In genomic region chr3:130710103-130710502, GRCm38 (mm10) we compare ENCODE assay signal across 8 mouse cellular contexts. TPM values are rescaled to one million over a fixed set of nuclear protein-coding genes. Genes with fewer than 3 reads are reported as not detected.
A peak's percentile ranks its signal among the peaks of the same experiment; 100 is the strongest.
DNase-seq lines count a peak whose midpoint lies in the region; ATAC-seq and TF ChIP-seq lines count a peak whose summit lies in the region.

No protein-coding gene starts in this region.

- no peak for ATAC-seq in forebrain, embryonic 12.5 days (ENCODE audit: low FRiP score)
- no peak for ATAC-seq in limb, embryonic 11.5 days (ENCODE audit: insufficient number of reproducible peaks, low FRiP score, low TSS enrichment, low read depth)
- no peak for ATAC-seq in neural tube, embryonic 12.5 days (ENCODE audit: low FRiP score, low read depth)
- no peak for ATAC-seq in megakaryocyte-erythroid progenitor cell, adult 5-6 weeks (replicated peaks; ENCODE audit: low FRiP score, low TSS enrichment, poor library complexity, severe bottlenecking)

- no peak overlapping the region for H3K9ac ChIP-seq in forebrain, embryonic 12.5 days
- H3K9ac ChIP-seq in limb, embryonic 11.5 days (ENCODE audit: low read length) = no peak overlapping the region
- no peak overlapping the region for H3K9ac ChIP-seq in neural tube, embryonic 12.5 days

- 57% methylated on average over 7 of the region's 7 CpGs for WGBS in forebrain, embryonic 12.5 days
- WGBS in limb, embryonic 11.5 days = 57% methylated on average over 7 of the region's 7 CpGs
- WGBS in neural tube, embryonic 12.5 days = 62% methylated on average over 7 of the region's 7 CpGs

- H3K4me2 ChIP-seq in forebrain, embryonic 12.5 days = peak overlapping the region; percentile 75
- H3K4me2 ChIP-seq in limb, embryonic 11.5 days (ENCODE audit: low read depth, severe bottlenecking) = peak overlapping the region; percentile 37
- H3K4me2 ChIP-seq in neural tube, embryonic 12.5 days (replicated peaks) = peak overlapping the region; percentile 78

- no peaks in the 10 kb centered on the region for H3K27me3 ChIP-seq in forebrain, embryonic 12.5 days
- H3K27me3 ChIP-seq in limb, embryonic 11.5 days (ENCODE audit: control insufficient read depth, insufficient read depth, low read length) = no peaks in the 10 kb centered on the region
- no peaks in the 10 kb centered on the region for H3K27me3 ChIP-seq in neural tube, embryonic 12.5 days (replicated peaks)

- H3K4me1 ChIP-seq in forebrain, embryonic 12.5 days = peaks cover 23% of the 10 kb centered on the region
- H3K4me1 ChIP-seq in limb, embryonic 11.5 days (ENCODE audit: control insufficient read depth, insufficient read depth, low read length) = peaks cover 7% of the 10 kb centered on the region
- peaks cover 13% of the 10 kb centered on the region for H3K4me1 ChIP-seq in neural tube, embryonic 12.5 days

- H3K36me3 ChIP-seq in forebrain, embryonic 12.5 days (replicated peaks) = no peaks in the 10 kb centered on the region
- no peaks in the 10 kb centered on the region for H3K36me3 ChIP-seq in limb, embryonic 11.5 days (ENCODE audit: control insufficient read depth, insufficient read depth, low read length)
- no peaks in the 10 kb centered on the region for H3K36me3 ChIP-seq in neural tube, embryonic 12.5 days

- H3K9me3 ChIP-seq in forebrain, embryonic 12.5 days = no peaks in the 10 kb centered on the region
- no peaks in the 10 kb centered on the region for H3K9me3 ChIP-seq in limb, embryonic 11.5 days (ENCODE audit: control insufficient read depth, low read length)
- H3K9me3 ChIP-seq in neural tube, embryonic 12.5 days = no peaks in the 10 kb centered on the region

- peak overlapping the region; percentile 88; the same call in 1 of the 2 replicates for H3K4me3 ChIP-seq in layer of hippocampus, adult 2 months
- peak overlapping the region; percentile 80 for H3K4me3 ChIP-seq in forebrain, embryonic 12.5 days (replicated peaks)
- H3K4me3 ChIP-seq in limb, embryonic 11.5 days (ENCODE audit: low read depth, low read length) = peak overlapping the region; percentile 7; the same call in 1 of the 2 replicates
- peak overlapping the region; percentile 7; the same call in 1 of the 2 replicates for H3K4me3 ChIP-seq in neural tube, embryonic 12.5 days

- no peak for DNase-seq in layer of hippocampus, adult 2 months (ENCODE audit: low spot score in 2 of 2)
- no peak for DNase-seq in layer of hippocampus, postnatal 36 days
- no peak for DNase-seq in limb, embryonic 11.5 days (ENCODE audit: low spot score)
- no peak for DNase-seq in adrenal gland, adult 18-20 months (ENCODE audit: low spot score in 2 of 2)
- no peak for DNase-seq in MN1 (ENCODE audit: low spot score)

- no peak for TF ChIP-seq CTCF in layer of hippocampus, adult 2 months (conservative IDR thresholded peaks at IDR 0.05)

- no peak overlapping the region for H3K27ac ChIP-seq in layer of hippocampus, adult 2 months
- no peak overlapping the region for H3K27ac ChIP-seq in forebrain, embryonic 12.5 days
- no peak overlapping the region for H3K27ac ChIP-seq in limb, embryonic 11.5 days (replicated peaks; ENCODE audit: low read depth, low read length)
- no peak overlapping the region for H3K27ac ChIP-seq in neural tube, embryonic 12.5 days

RNA-seq across cellular contexts. Expression of gene Ostc, which starts 0.9 kb away (rescaled TPM):
- total RNA-seq in layer of hippocampus, adult 2 months (2021) = 10 to 100 TPM; 61.8 to 63.1 TPM
- 10 to 100 TPM; 67.1 TPM for total RNA-seq in layer of hippocampus, postnatal 36 days (2021)
- polyA plus RNA-seq in forebrain, embryonic 12.5 days (2016; fragmentation: Nextera tagmentation; extraction: Ambion mirVana) = 250 and 263 TPM in 2 replicates
- polyA plus RNA-seq in limb, embryonic 11.5 days (2014; fragmentation: Nextera tagmentation; extraction: Ambion mirVana) = 357 and 386 TPM in 2 replicates
- 253 and 265 TPM in 2 replicates for polyA plus RNA-seq in neural tube, embryonic 12.5 days (2016; fragmentation: Nextera tagmentation; extraction: Ambion mirVana)
- total RNA-seq in adrenal gland, adult 18-20 months (2021) = 10 to 100 TPM; 82.5 to 89.6 TPM
- total RNA-seq in megakaryocyte-erythroid progenitor cell, adult 5-6 weeks (2014; fragmentation: Nextera tagmentation) = 102 and 150 TPM in 2 replicates
- 117 and 156 TPM in 2 replicates for total RNA-seq in megakaryocyte-erythroid progenitor cell, adult 5-6 weeks (2017)

RNA-seq across cellular contexts. Expression of gene Rpl34, which starts 20.1 kb away (rescaled TPM):
- 100 to 1,000 TPM; 341 to 352 TPM for total RNA-seq in layer of hippocampus, adult 2 months (2021)
- total RNA-seq in layer of hippocampus, postnatal 36 days (2021) = 100 to 1,000 TPM; 327 to 329 TPM
- 584 and 658 TPM in 2 replicates for polyA plus RNA-seq in forebrain, embryonic 12.5 days (2016; fragmentation: Nextera tagmentation; extraction: Ambion mirVana)
- 901 and 917 TPM in 2 replicates for polyA plus RNA-seq in limb, embryonic 11.5 days (2014; fragmentation: Nextera tagmentation; extraction: Ambion mirVana)
- polyA plus RNA-seq in neural tube, embryonic 12.5 days (2016; fragmentation: Nextera tagmentation; extraction: Ambion mirVana) = 583 and 604 TPM in 2 replicates
- total RNA-seq in adrenal gland, adult 18-20 months (2021) = 100 to 1,000 TPM; 642 to 733 TPM
- 2,689 and 3,227 TPM in 2 replicates for total RNA-seq in megakaryocyte-erythroid progenitor cell, adult 5-6 weeks (2014; fragmentation: Nextera tagmentation)
- 3,423 and 3,590 TPM in 2 replicates for total RNA-seq in megakaryocyte-erythroid progenitor cell, adult 5-6 weeks (2017)

Comparison
In these comparisons a context has a peak if more than half of its experiments do, and no peak if none do; other contexts are left out.
1. H3K4me3 ChIP-seq: peak in every context shown above with its lines; median percentile 88 in layer of hippocampus, adult 2 months; 80 in forebrain, embryonic 12.5 days; 7 in limb, embryonic 11.5 days; 7 in neural tube, embryonic 12.5 days.